Mouse (Mus musculus): ENCODE results near the gene Iqsec1. TPM values are rescaled to one million over a fixed set of nuclear protein-coding genes. Genes with fewer than 3 reads are reported as not detected.

Gene Iqsec1
- total and polyA plus RNA-seq, 2 experiments from 2014 or later, result 21.8 to 103 TPM

DNA sequence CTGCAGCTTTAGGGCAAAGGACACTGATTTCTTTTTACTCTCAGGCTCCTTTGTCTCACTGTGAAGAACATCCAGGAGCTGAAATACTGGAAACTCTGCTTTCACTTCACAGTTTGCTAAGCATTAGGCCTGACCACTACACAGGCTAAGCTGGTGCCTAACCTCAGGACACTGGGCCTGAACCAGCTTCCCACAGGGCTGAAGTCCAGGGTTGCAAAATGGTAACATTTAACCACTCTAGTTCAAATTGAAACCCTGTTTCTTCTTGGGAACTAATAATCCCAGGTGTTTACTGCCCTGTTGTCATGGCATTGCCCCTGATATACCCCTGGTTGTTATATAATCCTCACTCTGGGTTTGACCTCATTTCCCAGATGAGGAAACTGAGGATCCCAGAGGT lies 234.8 kb downstream of the Iqsec1 start:
- Histone ChIP-seq H3K27me3 (ENCODE audit: insufficient read depth, low read length) (no peaks in the 10 kb centered on the region), H3K27ac (ENCODE audit: low read depth, low read length) (no peak overlapping the region), H3K9me3 (ENCODE audit: low read length) (no peaks in the 10 kb centered on the region), H3K9ac (no peak overlapping the region), H3K4me3 (ENCODE audit: low read depth, low read length) (no peak overlapping the region), H3K4me2 (ENCODE audit: low read depth) (no peak overlapping the region), H3K4me1 (ENCODE audit: insufficient read depth) (no peaks in the 10 kb centered on the region), H3K36me3 (ENCODE audit: insufficient read depth) (no peaks in the 10 kb centered on the region)
- ATAC-seq, result no peak
- no peak for DNase-seq
- TF ChIP-seq CTCF (IDR thresholded peaks at IDR 0.05; ENCODE audit: low read depth), result no peak

DNA sequence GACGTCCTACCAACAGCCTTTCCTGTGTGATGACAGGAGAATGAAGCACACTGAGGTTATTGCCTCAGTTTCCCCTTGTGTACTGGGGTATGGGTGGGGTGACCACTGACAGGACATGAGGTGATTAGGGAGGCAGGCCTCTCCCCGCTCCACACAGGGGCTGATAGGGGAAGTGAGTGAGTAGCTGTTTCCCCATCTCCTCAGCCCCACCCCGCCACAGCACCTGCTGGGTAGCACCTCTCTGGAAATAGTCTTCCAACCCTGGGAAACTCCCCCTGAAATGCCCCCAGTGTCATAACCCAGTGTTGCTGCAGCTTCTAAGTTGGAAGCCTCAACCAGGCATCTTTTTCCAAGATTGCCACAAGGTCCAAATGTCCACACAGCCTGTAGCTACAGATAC lies 236.9 kb downstream of the Iqsec1 start:
- WGBS, result 82% methylated on average over 3 of the region's 3 CpGs
- Histone ChIP-seq H3K9ac (no peak overlapping the region), H3K27me3 (ENCODE audit: insufficient read depth, low read length) (no peaks in the 10 kb centered on the region), H3K9me3 (ENCODE audit: low read length) (no peaks in the 10 kb centered on the region), H3K36me3 (ENCODE audit: insufficient read depth) (no peaks in the 10 kb centered on the region), H3K27ac (ENCODE audit: low read depth, low read length) (no peak overlapping the region), H3K4me2 (ENCODE audit: low read depth) (no peak overlapping the region), H3K4me1 (ENCODE audit: insufficient read depth) (peaks cover 4% of the 10 kb centered on the region; the same call in 1 of the 2 replicates), H3K4me3 (ENCODE audit: low read depth, low read length) (no peak overlapping the region)
- TF ChIP-seq CTCF (IDR thresholded peaks at IDR 0.05; ENCODE audit: low read depth), result no peak
- no peak for ATAC-seq
- DNase-seq, result no peak

DNA sequence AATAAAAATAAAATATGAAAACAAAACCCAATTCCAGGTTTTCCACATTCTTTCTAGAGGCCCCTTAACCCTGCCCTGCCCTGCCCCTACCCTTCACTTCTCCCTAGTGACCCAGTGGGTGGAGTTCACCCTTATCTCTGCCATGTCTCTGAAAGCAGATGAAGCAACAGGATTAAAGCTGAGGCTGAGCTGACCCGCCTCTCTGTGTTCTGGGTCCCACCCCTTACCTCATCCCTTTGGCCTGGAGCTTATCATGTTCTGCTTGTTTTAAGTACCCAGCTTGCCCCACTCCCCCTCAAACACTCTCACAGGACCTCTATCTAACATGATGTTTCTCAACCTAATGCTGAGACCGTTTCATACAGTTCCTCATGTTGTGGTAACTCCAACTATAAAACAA lies 238.4 kb downstream of the Iqsec1 start:
- H3K4me2 ChIP-seq (ENCODE audit: low read depth), result no peak overlapping the region
- H3K36me3 ChIP-seq (ENCODE audit: insufficient read depth), result no peaks in the 10 kb centered on the region
- TF ChIP-seq CTCF (IDR thresholded peaks at IDR 0.05; ENCODE audit: low read depth), result no peak
- H3K27ac ChIP-seq (ENCODE audit: low read depth, low read length), result no peak overlapping the region
- no peak overlapping the region for H3K4me3 ChIP-seq (ENCODE audit: low read depth, low read length)
- DNase-seq, result no peak
- WGBS, result 76% methylated on average over 2 of the region's 2 CpGs
- H3K9me3 ChIP-seq (ENCODE audit: low read length), result no peaks in the 10 kb centered on the region
- ATAC-seq, result no peak
- no peak overlapping the region for H3K9ac ChIP-seq
- peaks cover 13% of the 10 kb centered on the region; the same call in 1 of the 2 replicates for H3K4me1 ChIP-seq (ENCODE audit: insufficient read depth)
- H3K27me3 ChIP-seq (ENCODE audit: insufficient read depth, low read length), result no peaks in the 10 kb centered on the region

DNA sequence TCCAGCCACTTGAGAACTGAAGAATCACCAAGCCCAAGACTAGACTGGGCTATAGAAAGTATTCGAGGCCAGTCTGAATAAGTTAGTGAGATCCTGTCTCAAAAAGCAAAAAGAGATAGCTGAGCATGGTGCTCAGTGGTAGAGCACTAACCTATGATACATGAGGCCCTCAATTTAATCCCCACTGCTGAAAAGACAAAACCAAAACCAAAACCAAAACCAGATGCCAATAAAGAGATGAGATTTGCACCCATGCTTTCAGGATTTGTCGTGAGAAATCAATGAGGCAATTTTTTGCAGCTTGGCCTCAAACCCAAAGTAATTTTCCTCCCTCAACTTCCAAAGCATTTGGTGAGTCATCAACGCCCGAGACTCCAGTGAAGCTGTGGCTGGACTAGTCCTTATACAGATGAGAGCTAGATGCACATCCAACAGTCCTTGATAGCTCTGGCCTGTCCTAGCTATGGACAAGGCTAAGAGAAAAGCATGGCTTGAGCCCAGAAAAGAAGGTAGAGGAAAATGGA lies 239.0 kb downstream of the Iqsec1 start:
- Histone ChIP-seq H3K27ac (ENCODE audit: low read depth, low read length) (no peak overlapping the region), H3K9me3 (ENCODE audit: low read length) (no peaks in the 10 kb centered on the region), H3K27me3 (ENCODE audit: insufficient read depth, low read length) (no peaks in the 10 kb centered on the region), H3K36me3 (ENCODE audit: insufficient read depth) (no peaks in the 10 kb centered on the region), H3K4me2 (ENCODE audit: low read depth) (no peak overlapping the region), H3K4me1 (ENCODE audit: insufficient read depth) (peaks cover 13% of the 10 kb centered on the region; the same call in 1 of the 2 replicates), H3K4me3 (ENCODE audit: low read depth, low read length) (no peak overlapping the region), H3K9ac (no peak overlapping the region)
- ATAC-seq, result no peak
- WGBS, result 80% methylated on average over 4 of the region's 4 CpGs
- DNase-seq, result no peak
- no peak for TF ChIP-seq CTCF (IDR thresholded peaks at IDR 0.05; ENCODE audit: low read depth)

- no peak overlapping the region for H3K4me2 ChIP-seq (ENCODE audit: low read depth)
- H3K9ac ChIP-seq, result no peak overlapping the region
- H3K27me3 ChIP-seq (ENCODE audit: insufficient read depth, low read length), result no peaks in the 10 kb centered on the region
- no peak overlapping the region for H3K4me3 ChIP-seq (ENCODE audit: low read depth, low read length)
- peaks cover 13% of the 10 kb centered on the region; the same call in 1 of the 2 replicates for H3K4me1 ChIP-seq (ENCODE audit: insufficient read depth)
- no peak for TF ChIP-seq CTCF (IDR thresholded peaks at IDR 0.05; ENCODE audit: low read depth)
- ATAC-seq (no peak), DNase-seq (no peak)
- H3K9me3 ChIP-seq (ENCODE audit: low read length), result no peaks in the 10 kb centered on the region
- H3K27ac ChIP-seq (ENCODE audit: low read depth, low read length), result no peak overlapping the region
- no peaks in the 10 kb centered on the region for H3K36me3 ChIP-seq (ENCODE audit: insufficient read depth)
These were observed 239.5 kb downstream of the Iqsec1 start for GRCm38 (mm10) chr6:90748976-90749375.

- WGBS, result 18% methylated on average over 3 of the region's 3 CpGs
- ATAC-seq (peak; percentile 95), DNase-seq (peak; percentile 83)
- H3K9ac ChIP-seq, result no peak overlapping the region
- H3K36me3 ChIP-seq (ENCODE audit: insufficient read depth), result no peaks in the 10 kb centered on the region
- H3K4me1 ChIP-seq (ENCODE audit: insufficient read depth), result peaks cover 13% of the 10 kb centered on the region; the same call in 1 of the 2 replicates
- H3K9me3 ChIP-seq (ENCODE audit: low read length), result no peaks in the 10 kb centered on the region
- peak overlapping the region; percentile 21; the same call in 1 of the 2 replicates for H3K27ac ChIP-seq (ENCODE audit: low read depth, low read length)
- no peak overlapping the region for H3K4me3 ChIP-seq (ENCODE audit: low read depth, low read length)
- H3K4me2 ChIP-seq (ENCODE audit: low read depth), result no peak overlapping the region
- peak; percentile 59 for TF ChIP-seq CTCF (IDR thresholded peaks at IDR 0.05; ENCODE audit: low read depth)
- no peaks in the 10 kb centered on the region for H3K27me3 ChIP-seq (ENCODE audit: insufficient read depth, low read length)
These were observed 242.1 kb downstream of the Iqsec1 start for GRCm38 (mm10) chr6:90746331-90746864.

DNA sequence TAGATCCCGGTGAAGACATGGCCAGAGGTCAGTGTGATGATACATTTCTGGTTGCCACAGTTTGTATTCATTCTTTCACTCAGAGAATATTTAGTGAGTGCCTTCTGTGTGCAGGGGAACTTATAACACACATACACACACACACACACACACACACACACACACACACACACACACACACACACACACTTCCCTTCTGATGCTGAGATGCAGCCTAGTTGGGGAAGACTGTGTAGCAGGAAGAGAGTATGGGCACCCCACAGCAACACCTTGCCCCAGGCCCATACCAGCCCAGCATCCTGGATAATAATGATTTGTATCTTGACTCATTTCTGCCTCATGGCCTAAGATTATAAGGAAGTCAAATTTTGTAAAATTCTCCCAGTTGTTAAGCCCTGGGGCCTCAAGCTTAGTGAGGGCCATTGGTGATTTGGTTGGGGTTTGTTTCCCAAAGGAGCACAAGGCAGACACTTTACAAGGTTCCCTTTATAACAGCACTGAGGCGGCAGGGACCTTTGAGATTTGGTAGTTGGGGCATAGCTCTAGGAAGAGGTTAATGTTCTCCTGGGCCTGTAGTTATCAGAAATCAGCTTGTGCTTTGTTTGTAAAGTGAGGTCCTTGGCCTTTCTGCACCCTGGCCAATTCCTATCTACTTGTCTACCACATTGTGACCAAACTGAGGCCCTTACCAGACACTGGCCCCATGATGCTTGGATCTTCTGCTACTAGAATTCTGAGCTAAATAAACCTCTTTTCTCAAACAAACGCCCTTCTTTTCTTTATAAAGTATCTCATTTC lies 242.9 kb downstream of the Iqsec1 start:
- Histone ChIP-seq H3K9me3 (ENCODE audit: low read length) (no peaks in the 10 kb centered on the region), H3K4me1 (ENCODE audit: insufficient read depth) (peaks cover 13% of the 10 kb centered on the region; the same call in 1 of the 2 replicates), H3K4me3 (ENCODE audit: low read depth, low read length) (no peak overlapping the region), H3K4me2 (ENCODE audit: low read depth) (no peak overlapping the region), H3K9ac (no peak overlapping the region), H3K36me3 (ENCODE audit: insufficient read depth) (no peaks in the 10 kb centered on the region), H3K27ac (ENCODE audit: low read depth, low read length) (no peak overlapping the region), H3K27me3 (ENCODE audit: insufficient read depth, low read length) (no peaks in the 10 kb centered on the region)
- no peak for TF ChIP-seq CTCF (IDR thresholded peaks at IDR 0.05; ENCODE audit: low read depth)
- no peak for ATAC-seq
- 81% methylated on average over 3 of the region's 3 CpGs for whole genome bisulfite sequencing
- no peak for DNase-seq

Measured in forebrain, postnatal 0 days (tissue).